Mouse (Mus musculus) liver, adult 2 months (tissue): Measurements from ENCODE around the gene Gpd1.

Experiments used
- CTCF ChIP-seq: fragments of 200-500 bp; IDR thresholded peaks from 2 replicates; pipeline ENCODE4 v1.5.1; 2011; ENCODE audit warnings: low read depth, low read length, control low read depth
- POLR2A ChIP-seq: fragments of 200-500 bp; IDR thresholded peaks from 2 replicates; pipeline ENCODE4 v1.6.1; 2011; ENCODE audit warnings: low read length, control low read depth; ENCODE audit not compliant: insufficient read depth; ENCODE audit errors: extremely low read depth

DNA sequence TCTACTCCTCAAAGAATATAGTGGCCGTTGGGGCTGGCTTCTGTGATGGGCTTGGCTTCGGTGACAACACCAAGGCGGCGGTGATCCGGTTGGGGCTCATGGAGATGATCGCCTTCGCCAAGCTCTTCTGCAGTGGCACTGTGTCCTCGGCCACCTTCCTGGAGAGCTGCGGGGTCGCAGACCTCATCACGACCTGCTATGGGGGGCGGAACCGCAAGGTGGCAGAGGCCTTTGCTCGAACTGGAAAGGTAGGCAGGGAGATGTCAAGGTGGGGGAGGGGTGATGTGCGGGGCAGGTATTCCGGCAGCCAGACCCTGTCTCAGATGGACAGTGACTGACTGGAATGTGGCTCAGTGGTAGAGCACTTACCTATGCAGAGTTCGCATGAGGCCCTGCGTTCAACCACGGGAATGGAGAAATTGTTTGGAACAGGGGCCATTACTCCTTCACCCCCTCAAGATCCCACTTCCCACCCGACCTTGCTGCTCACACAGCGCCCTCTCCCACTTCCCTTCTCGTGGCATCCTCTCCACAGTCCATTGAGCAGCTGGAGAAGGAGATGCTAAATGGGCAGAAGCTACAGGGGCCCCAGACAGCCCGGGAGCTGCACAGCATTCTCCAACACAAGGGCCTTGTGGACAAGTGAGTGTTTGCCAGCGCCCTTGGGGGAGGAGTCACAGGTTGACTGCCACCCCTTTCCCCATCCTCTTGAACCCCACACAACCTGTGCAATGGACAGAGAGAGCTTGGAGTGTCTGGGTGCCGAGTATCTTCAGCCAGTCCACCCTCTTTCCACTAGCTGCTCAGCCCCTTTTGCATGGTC lies 4.8 kb downstream of the Gpd1 start:
- TF ChIP-seq POLR2A (no peak), CTCF (no peak)
